Mouse (Mus musculus): ENCODE measurements around the gene 4932438H23Rik. TPM values are rescaled to one million over a fixed set of nuclear protein-coding genes. Genes with fewer than 3 reads are reported as not detected.

Gene 4932438H23Rik
- total RNA-seq, 1 experiment from 2014 or later = not detected

DNA sequence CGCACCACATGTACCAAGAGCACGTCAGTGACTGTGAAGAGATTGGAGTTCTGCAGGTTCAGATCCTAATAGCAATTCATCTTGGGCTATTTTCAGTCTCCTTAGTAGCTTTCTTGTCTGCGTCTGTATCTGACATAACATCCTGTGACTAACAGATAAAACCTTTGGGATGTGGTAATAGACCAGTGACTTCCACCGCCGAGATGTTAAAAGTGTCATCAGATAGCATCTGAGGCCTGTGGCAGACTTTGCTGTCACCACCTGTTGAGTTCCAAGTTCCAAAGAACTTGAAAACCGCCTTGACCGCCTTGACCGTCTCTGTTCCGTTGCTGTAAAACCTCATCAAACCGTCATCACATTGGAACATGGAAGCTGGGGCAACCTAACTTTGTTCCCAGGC is 31.1 kb downstream of the 4932438H23Rik start:
- no peak for ATAC-seq (replicated peaks; ENCODE audit: low read depth, poor library complexity, severe bottlenecking)

DNA sequence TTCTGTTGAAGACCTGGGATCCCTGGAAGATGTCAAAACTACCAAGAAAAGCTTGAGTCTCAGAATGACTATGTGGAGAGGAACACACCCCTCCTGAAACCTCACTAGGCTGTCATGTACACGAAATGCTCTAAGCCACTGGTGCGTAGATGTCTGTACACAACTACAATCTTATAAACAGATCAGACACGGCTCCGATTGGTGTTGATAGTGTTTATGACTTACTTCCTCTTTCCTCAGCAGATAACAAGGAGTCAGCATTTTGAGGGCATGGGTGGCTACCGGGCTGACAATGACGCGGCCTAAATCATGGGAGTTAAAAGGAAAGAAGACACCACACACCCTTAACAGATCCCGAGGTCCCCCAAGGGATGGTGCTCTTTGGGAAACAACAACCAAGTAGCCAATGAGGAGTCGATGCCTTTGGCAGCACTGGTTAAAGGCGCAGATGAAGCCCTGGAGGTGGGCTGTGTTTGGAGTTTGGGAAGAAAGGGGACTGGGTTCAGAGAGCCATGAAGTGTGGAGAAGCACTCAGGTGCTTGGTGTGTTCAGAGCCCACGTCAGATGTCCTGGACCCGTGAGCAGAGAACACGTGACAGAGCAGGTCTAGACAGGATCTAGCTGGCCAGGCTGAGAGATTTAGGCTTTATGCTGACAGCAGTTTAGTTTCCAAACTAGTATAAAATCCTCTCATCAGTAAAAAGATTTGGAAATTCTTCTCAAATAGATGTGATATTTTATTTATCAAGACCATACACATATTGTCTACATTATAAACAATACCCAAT is 33.2 kb downstream of the 4932438H23Rik start:
- peak; percentile 70 for ATAC-seq (replicated peaks; ENCODE audit: low read depth, poor library complexity, severe bottlenecking)

DNA sequence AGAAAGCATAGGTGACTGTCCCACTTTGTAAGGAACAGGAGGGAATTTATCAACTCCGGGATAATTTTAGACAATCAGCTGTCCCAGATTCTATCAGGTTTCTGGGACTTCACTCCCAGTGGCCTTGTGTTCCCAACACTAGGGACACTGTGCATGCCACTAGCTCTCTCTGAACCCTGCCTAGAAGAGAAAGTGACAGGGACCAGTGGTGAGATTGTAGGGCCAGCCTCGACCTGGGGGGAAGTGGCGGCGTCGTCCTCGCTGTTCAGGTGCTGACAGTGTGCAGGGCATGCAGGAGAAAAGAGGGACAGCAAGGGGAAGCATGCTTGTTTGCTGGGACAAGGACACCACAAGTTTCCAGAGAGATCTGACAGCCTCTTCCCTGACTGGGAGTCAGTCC is 37.2 kb downstream of the 4932438H23Rik start:
- no peak for ATAC-seq (replicated peaks; ENCODE audit: low read depth, poor library complexity, severe bottlenecking)

DNA sequence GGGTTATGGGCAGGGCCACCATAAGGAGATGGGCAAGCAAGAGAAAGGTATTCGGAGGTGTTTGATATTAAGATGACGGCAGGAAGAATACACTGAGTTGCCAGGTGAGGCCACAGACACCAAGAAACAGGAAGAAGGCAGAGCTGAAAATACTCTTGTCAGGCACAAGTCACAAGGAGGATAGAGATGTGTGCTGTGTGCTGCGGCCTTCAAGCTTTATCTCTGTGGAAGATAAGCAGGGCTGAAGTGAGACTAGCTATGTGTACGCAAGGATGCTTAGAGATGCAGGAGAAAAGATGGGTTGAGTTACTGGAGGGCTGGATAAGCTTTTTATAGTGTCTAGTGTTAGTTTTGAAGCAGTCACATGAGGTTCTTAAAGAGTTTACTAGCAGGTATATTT is 37.7 kb downstream of the 4932438H23Rik start:
- no peak for ATAC-seq (replicated peaks; ENCODE audit: low read depth, poor library complexity, severe bottlenecking)

DNA sequence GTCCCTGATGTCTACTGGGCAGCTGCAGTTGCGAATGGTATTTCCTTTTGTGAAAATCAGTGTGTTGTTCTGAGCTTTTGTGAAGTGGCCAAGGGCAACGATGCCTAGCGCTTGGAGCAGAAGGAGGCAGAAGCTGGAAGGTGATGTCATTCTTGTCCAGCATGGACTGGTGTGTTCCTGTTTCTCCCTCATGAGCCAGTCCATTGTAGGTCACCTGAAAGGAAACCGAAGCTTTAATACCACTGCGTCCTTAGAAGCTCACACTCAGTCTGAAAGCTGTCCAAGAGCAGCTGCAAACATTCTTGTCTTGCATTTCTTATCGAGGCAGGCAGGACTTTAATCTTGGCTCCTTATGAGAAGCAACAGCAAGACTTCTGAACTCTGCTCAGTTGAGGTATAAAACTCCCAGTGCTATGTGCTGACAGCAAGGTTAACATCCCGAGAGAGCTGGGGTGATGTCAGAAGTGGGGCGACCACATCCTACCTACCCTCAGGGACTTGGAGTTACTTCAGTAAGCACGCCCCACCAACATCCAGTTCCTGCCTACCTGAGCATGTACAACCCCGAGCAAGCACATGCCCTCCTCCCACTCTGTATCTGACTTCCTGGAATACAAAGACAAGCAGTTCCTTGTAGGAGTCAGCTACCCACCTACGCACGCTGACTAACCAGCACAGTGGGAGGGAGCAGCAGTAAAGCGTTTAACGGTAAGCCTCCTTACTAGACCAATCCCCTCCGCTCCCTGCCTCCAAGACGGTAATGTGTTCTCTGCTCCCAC is 38.7 kb downstream of the 4932438H23Rik start:
- ATAC-seq (replicated peaks; ENCODE audit: low read depth, poor library complexity, severe bottlenecking) = peak; percentile 81

DNA sequence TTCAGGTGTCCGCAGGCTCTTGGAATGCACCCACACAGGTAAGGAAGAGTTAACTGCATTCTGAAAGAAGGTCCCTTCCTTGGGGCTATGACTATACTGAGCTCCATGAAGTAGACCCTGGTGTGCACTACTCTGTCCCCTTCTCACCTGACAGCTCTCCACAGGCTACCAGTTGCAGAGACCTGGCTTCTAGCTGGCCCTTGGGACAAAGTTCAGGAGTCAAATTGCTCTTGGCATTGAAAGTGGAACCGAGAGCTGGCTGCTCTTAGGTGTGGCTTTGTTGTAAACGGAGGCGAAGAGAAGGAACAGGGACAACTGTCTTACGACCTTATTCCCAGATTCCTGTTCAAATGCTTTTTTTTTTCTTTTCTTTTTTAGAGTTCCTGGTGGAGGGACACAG is 39.8 kb downstream of the 4932438H23Rik start:
- no peak for ATAC-seq (replicated peaks; ENCODE audit: low read depth, poor library complexity, severe bottlenecking)

DNA sequence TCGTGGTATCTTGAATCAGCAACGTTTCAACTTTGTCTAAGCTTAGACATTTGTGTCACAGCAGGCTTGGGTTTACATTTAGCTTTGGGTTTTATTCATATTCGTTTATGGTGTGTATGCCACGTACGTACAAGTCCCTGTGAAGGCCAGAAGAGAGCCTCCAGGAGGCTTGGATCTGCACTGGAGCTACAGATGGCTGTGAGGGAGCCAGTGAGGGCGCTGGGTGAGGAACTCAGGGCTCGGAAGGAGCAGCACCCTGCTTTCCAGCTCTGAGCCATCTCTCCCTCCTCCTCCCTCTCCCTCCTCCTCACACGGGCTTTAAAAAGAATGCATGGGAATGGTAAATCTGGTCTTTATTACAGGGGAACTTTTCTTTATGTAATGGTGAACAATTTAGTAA is 41.3 kb downstream of the 4932438H23Rik start:
- ATAC-seq (replicated peaks; ENCODE audit: low read depth, poor library complexity, severe bottlenecking) = no peak

DNA sequence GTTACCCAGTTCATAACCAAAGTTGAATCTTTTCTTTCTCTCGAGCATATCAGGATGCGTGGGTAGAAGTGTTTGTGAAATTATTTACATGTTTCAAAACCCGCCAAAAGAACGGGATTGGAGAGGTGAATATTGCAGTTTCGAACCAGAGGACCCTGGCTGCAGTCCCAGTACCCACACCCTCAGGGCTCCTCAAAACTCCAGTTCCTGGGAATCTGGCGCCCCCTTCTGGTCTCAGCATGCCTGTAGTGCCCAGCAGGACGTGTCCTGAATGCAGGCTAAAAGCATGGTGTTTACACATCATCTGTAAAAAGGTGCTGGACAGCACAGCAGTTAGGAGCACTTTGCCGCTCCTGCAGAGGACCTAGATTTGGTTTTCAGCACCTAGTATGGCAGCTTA is 49.4 kb downstream of the 4932438H23Rik start:
- ATAC-seq (replicated peaks; ENCODE audit: low read depth, poor library complexity, severe bottlenecking) = no peak

DNA sequence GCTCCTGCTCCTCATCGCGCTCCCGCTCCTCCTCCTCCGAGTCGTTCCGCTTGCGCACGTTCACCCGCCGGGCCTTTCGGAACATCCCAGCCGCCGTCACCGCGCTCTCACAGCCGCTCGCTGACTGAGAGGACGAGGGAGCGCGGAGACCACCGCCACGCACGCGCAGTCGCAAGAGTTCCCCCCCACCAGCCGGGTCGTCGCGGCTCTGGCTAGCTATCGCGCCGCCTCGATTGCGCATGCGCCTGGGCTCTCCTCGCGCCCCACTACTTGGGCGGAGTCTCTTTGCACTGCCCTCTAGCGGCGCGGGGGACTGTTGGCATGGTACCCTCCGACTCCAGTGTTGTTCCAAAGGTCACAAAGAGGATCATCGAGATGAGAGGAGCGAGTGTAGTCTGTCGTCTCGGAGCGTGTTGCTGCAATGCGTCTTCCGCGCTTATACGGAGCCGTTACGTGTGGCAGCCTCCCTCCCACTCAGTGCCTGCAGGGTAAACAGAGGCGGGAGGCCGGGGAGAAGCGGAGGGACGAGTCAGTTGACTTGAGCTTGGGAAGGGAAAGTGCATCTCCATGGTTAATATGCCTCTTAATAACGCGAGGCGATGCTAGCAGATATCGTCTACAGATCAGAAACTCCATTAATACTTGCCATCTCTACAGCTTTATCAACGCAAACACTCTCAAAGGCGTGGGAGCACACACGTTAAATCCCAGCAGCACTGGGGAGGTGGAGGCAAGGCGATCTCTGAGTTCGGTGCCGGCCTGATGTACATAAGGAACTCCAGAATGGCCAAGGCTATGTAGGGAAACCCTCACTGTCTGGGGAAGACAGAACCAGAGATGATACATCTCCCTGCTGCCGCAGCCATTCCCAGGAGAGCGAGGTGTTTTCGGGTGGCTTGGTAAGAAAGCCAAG is 50.4 kb downstream of the 4932438H23Rik start, which contains the start of gene Paxbp1:
Paxbp1 (minus strand) TSS at position 274 of the 913 bp plus-strand sequence.
- peak; percentile 93 for ATAC-seq (replicated peaks; ENCODE audit: low read depth, poor library complexity, severe bottlenecking)

DNA sequence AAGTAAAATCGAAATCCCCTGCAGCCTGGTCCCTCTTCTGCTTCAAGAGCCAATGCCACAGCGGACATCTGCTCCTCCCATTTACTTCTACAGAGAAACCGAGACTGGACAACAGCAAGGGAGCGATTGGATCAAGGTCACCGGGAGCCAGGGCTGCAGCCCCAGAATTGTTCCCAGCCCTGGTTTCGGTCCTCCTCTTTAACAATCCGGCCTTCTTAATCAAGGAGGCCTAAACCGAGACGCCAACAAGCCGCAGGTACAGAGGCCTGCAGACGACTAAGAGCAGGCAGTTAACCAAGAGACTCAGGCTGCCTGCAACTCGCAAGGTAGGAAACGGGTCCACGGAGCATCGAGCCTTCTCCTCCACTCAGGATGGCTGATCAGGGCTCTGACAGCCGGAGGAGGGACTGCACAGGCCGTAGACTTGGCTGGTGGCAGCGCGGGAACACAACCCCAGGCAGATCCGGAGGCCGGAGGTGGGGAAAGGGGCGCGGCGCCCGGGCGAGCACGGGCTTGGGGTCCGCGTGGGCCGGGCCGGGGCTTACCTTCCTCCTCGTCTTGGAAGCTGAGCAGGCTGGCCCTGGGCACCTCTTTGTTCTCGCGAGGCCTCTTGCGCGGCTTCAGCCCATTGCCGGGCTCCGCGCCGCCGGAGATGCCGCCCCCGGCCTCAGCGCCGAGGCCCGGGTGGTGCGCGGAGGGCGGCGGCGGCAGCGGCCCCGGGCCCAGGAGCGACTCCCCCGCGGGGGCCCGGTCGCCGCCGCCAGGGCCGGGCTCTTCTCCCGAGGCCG is 51.3 kb downstream of the 4932438H23Rik start:
- peak; percentile 41 for ATAC-seq (replicated peaks; ENCODE audit: low read depth, poor library complexity, severe bottlenecking)

DNA sequence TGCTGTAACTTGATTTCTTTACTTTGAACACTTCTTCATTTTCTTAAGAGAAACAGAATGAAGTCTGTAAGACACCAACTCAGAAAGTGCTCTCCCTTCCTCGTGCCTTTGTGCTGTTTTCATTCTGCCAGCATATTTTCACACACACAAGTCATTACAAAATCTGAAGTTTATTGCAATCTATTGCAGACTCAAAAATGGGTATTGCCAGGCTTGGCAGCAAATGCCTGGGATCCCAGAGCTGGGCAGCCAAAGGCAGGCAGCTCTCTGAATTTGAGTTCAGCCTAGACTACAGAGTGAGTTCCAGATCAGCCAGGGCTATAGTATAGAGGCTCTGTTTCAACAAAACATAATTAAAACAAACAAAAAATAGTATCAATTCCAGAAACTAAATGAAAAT is 52.3 kb downstream of the 4932438H23Rik start:
- ATAC-seq (replicated peaks; ENCODE audit: low read depth, poor library complexity, severe bottlenecking) = no peak

DNA sequence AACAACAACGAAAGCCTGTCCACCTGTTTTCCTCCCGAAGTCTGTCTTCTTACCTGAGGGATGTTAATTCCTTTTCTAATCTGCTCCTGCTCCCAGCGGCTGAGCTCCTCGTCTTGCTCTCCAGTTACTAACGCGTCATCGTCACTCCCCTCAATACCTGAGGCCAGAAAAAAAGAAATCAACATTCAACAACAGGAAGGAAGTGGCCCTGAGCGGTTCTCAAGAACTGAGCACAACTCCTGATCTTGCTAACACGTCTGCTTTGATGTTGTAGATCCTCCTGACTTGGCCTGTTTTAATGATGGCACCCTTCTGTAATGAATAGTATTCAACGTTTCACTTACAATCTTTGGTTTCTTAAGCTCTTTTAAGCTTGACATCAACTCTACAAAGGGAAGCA is 59.1 kb downstream of the 4932438H23Rik start:
- ATAC-seq (replicated peaks; ENCODE audit: low read depth, poor library complexity, severe bottlenecking) = no peak

DNA sequence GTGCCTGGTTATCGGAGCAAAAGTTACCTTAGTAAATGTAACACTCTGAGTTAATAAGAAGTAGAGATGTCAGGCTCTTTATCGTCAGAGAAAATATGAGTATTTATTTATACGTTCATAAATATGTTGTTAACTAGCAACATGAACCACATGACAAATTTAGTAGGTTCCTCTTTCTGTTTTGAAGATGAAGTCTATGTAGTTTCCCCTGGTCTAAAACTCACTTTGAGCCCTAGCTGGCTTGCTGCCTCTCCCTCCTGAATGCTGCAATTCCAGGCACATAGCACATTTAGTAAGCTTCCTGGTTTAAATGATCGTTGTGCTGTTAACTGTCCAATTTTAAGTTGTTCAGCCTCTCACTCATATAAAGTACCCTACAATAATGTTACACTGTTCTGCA is 64.2 kb downstream of the 4932438H23Rik start:
- ATAC-seq (replicated peaks; ENCODE audit: low read depth, poor library complexity, severe bottlenecking) = no peak

DNA sequence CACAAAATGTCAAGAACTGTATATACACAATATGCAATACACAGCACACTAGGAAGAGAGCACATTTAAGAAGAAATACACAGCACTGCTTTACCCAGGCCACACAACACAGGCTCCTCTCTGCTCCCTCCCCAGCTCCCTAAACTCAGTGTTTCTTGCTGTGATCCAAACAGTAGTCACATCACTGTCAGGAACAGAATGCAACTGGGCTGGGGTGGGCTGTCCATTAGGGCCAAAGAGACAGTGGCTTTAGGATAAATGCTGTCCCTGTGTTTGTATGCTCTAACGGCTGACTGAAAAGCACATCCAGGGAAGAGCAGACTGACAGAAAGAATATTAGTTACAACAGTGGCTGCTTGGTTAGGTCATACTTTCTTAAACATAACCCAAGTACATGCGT is 65.0 kb downstream of the 4932438H23Rik start:
- no peak for ATAC-seq (replicated peaks; ENCODE audit: low read depth, poor library complexity, severe bottlenecking)

DNA sequence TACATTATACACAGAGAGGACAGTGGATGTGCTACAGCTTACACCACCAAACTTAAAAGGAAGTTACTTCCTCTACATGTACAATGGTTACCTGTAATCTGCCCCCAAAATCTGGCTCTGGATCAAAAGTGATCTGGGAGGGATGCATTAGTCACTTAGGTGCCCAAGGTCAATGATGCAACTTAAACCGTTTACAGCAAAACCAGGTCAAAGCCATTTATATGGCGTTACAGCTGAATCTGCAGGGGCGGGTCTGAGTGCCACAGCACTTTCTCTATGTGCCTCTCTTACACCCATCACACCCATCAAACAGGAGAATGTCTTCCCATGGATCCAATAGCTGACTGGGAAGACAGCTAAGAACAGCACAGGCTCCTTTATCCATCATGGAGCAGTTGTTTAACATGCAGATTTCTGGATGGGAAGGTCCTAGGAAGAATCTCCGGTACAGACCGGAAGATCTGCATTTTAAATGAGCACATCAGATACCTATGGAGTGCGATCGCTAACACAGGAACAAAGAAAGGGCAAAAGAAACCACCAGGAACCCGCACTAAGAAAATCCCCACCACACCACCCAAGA is 65.7 kb downstream of the 4932438H23Rik start:
- ATAC-seq (replicated peaks; ENCODE audit: low read depth, poor library complexity, severe bottlenecking) = no peak

DNA sequence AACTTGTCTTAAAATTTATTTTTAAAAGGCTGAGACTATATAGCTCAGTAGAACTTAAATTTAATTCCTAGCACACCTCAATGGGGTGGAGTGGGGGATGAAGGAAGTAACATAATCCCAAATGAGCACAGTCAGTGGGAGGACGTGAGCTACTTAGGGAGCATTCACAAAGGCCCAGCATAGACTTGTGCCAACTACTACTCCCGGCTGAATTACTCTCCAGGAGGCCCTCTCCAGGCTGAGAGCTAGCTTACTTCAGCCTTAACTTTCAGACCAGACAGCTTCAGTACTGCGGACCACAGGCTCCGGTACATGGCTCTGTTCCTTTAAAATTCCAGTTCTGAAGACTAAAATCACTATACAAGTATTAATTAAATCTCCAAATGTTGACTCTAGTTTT is 68.6 kb downstream of the 4932438H23Rik start:
- no peak for ATAC-seq (replicated peaks; ENCODE audit: low read depth, poor library complexity, severe bottlenecking)

DNA sequence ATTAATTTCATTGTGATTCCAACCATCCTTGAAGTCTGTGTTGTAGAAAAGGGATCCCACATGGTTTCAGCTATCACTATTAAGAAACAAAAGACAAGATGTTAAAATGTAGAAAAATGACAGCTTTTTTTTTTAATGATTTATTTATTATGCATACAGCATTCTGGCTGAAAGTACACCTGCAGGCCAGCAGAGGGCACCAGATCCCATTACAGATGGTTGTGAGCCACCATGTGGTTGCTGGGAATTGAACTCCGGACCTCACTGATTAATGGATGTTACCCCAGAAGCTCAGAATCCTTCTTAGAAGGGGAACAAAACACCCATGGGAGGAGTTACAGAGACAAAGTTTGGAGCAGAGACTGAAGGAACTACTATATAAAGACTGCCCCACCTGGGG is 71.5 kb downstream of the 4932438H23Rik start:
- ATAC-seq (replicated peaks; ENCODE audit: low read depth, poor library complexity, severe bottlenecking) = 0 out of 2 replicates have a peak, but pooled peaks have one; percentile 22

DNA sequence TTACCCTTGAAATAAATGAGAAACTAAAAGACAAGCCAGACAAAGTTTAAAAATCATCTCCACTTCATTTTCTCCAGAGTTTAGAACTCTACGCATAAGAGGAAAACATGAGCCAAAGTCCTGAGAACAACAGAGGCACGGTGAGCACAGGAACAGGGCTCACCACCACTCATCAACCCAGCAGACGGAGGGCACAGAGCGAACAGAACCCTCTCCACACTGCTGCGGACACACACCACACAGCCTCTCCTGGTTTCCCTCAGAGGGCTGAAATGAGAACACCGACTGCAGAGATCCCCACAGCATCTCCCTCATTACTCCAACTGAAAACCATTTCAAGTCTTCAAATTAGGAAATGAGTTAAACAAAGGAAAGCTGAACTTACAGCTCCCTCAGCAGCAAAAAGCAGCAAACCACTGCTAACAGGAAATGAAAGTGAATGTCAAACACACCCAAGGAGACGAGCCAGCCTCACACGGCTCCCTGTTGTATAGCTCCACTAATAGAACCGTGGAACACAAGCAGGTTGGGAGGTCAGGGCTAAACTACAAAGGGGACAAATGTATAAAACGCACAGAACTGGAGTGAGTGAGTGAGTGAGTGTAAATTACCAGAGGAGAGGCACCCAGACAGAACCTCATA is 74.0 kb downstream of the 4932438H23Rik start:
- peak; percentile 56 for ATAC-seq (replicated peaks; ENCODE audit: low read depth, poor library complexity, severe bottlenecking)

DNA sequence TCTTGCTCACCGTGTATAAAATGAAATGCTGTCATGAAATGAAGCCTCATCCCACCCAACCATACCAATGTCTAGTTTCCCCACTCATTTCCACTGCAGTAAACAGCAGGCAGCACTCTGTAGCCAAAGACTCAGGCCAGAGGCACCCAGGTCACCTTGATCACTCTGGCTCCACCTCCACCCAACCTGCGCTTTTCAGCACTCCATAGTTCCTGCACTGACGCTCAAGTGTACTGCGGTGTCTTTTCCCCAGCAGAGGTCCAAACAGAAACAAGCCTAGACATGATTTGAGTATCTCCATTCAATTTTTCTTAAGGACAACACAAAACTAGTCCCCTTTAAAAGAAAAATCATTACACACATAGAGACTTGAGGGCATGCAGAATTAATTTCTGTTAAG is 75.4 kb downstream of the 4932438H23Rik start:
- ATAC-seq (replicated peaks; ENCODE audit: low read depth, poor library complexity, severe bottlenecking) = no peak
